Mouse (Mus musculus) MEL-GATA-1-ER (cell line): ENCODE data around the gene Diras2.
"Not testable (repeated sequence)": the region's sequence is repeated elsewhere in the genome, so short reads cannot be mapped to it uniquely, and the experiment has no call there.

Experiments used
- DNase-seq: peaks from one replicate; pipeline ENCODE4 v3.0.0-alpha.2; 2012; ENCODE audit warnings: low read depth; ENCODE audit errors: extremely low read depth

The Diras2 gene

GRCm38 (mm10) chr13:52519425-52519824 lies 11.7 kb downstream of the Diras2 start:
- DNase-seq = no peak

DNA sequence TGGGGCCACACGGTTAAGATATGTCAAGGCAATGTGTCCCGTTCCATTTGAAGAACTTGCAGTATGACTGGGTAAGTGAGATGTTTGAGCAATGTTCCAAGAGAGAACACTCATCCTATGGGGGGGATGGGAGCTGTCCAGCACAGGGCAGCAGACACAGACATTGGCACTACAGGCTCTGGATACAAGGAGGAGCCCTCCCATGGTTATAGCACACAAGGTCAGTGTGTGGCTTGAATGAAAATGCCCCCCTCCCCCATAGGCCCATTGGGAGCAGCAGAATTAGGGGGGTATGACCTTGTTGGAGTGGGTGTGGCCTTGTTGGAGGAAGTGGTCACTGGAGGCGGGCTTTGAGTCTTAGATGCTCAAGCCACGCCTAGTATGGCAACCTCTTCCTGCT lies 12.7 kb downstream of the Diras2 start:
- DNase-seq = no peak

- no peak for DNase-seq
These were observed 14.1 kb downstream of the Diras2 start for GRCm38 (mm10) chr13:52517021-52517420.

- DNase-seq = no peak
These were observed 14.5 kb downstream of the Diras2 start for GRCm38 (mm10) chr13:52516561-52516960.

DNA sequence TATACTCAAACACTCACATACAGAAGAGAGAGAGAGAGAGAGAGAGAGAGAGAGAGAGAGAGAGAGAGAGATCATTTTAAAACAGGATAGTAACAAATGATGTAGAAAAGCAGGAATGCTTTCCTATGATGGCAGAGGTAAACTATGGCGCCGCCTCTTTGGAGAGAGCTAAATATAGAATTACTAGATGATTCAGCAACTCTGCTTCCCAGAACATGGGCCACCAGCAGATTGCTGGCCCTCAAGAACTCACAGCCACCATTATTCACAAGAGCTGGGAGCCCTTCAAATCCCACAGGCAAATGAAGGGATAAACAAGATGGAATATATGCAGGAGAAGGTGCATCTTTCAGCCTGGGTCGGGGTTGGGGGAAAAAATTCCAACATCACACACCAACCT lies 15.0 kb downstream of the Diras2 start:
- DNase-seq = no peak

GRCm38 (mm10) chr13:52513554-52513953 lies 17.5 kb downstream of the Diras2 start:
- DNase-seq = no peak

- no peak for DNase-seq
These were observed 18.7 kb downstream of the Diras2 start for GRCm38 (mm10) chr13:52512356-52512755.

GRCm38 (mm10) chr13:52510172-52510880 lies 20.8 kb downstream of the Diras2 start:
- no peak for DNase-seq

- no peak for DNase-seq
These were observed 23.4 kb downstream of the Diras2 start for GRCm38 (mm10) chr13:52507460-52508293.

DNA sequence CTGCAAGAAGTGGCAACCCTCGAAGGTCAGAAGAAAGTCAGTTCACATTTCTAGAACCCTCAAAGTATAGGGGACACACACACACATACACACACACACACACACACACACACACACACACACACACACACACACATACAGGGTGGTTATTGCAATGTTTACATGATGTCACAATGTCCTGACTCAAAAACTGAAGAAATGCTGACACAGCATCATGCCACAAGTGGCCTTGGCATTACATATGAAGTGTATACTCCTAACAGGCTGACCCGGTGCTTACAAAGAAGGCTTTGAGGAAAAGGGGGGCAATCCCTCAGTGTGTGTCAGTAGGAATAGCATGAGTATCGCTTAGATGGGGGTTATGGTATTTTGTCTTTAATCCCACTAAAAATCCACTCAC lies 24.3 kb downstream of the Diras2 start:
- not testable (repeated sequence) for DNase-seq

- peak; percentile 4 for DNase-seq
These were observed 25.3 kb downstream of the Diras2 start for GRCm38 (mm10) chr13:52505683-52506285.

GRCm38 (mm10) chr13:52501686-52502085 lies 29.4 kb downstream of the Diras2 start:
- no peak for DNase-seq

- no peak for DNase-seq
These were observed 34.0 kb downstream of the Diras2 start for GRCm38 (mm10) chr13:52497029-52497550.

DNA sequence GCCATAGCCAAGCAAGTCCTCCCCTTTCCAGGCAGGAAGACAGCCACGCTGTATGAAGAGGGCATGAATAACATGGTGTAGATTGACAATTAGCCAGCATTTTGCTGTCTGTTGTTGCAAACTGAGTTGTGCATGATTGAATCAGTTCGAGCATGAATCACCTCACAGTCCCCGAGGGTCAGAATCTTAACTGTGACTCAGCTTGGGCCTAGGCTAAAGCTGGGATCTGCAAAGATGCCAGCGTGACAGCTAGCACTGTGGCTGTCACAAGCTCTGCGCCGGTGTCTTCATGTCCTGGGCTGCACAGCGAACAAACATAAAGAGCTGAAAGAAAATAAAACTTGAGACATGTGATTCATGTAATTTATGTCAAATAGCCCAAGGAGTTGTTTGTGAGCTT lies 42.3 kb downstream of the Diras2 start:
- no peak for DNase-seq

- no peak for DNase-seq
These were observed 47.0 kb downstream of the Diras2 start for GRCm38 (mm10) chr13:52484064-52484463.

GRCm38 (mm10) chr13:52481786-52482185 lies 49.3 kb downstream of the Diras2 start:
- DNase-seq = no peak

DNA sequence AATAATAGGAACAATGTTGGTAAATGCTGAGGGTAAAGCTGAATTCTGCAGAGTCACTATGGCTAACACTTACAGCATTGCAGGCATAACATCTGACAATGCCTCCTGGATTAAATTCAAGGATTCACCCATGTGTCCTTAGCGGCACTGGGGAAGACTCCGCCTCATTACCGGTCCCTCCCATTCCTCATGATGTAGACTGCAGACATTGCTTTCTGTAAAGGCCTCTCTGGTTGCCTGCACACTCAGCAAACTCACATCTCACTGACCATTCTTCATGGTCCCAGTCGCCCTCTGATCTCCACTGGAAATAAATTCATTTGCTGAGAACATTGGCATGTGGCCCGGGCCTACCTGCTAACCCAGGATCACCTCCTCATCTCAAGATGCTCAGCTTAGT lies 51.9 kb downstream of the Diras2 start:
- DNase-seq = no peak

GRCm38 (mm10) chr13:52476998-52477601 lies 54.0 kb downstream of the Diras2 start:
- DNase-seq = no peak

DNA sequence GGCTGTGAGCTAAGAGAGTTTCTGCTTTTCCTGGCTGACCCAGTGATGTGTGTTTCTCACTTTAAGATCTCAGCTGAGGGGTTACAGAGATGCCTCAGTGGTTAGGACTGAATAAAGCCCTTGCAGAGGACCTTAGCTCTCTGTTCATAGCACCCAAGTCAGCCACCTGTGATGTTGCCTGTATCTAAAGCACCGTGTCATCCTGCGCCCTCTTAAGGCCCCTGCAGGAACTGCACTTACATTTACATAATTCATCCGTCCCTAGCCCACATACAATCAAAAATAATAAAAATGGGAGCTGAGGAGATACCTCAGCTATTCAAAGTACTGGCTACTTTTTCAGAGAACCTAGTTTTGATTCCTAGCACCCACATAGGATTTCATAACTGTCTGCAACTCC lies 54.9 kb downstream of the Diras2 start:
- no peak for DNase-seq

GRCm38 (mm10) chr13:52475264-52475663 lies 55.8 kb downstream of the Diras2 start:
- no peak for DNase-seq

DNA sequence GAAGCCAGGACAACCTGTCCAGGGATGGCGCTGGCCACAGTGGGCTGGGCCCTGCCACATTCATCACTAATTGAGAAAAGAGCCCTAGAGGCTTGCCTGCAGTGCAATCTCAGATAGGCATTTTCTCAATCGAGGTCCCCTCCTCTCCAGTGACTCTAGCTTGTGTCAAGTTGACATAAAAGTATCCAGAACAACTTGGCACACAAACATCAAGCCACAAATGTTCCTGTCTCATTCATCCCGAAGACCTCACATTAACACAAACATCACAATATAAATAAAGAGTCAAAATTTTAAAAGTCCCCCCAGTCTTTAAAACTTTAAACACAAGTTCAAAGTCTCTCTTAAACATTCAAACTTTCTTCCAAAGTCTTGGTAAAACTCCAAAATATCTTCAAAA lies 56.3 kb downstream of the Diras2 start:
- no peak for DNase-seq
